Mouse (Mus musculus) neutrophil, adult 83 days (primary cell): Measurements from ENCODE around the gene Dusp10. TPM values are rescaled to one million over a fixed set of nuclear protein-coding genes. Genes with fewer than 3 reads are reported as not detected.

Experiments
- total RNA-seq, 2 experiments: library from RNA; stranded (reverse); gene quantifications; one replicate each; pipeline ENCODE4 v1.2.4; 2023

Gene Dusp10
- 10 to 100 TPM; 12.6 to 14.9 TPM for total RNA-seq

DNA sequence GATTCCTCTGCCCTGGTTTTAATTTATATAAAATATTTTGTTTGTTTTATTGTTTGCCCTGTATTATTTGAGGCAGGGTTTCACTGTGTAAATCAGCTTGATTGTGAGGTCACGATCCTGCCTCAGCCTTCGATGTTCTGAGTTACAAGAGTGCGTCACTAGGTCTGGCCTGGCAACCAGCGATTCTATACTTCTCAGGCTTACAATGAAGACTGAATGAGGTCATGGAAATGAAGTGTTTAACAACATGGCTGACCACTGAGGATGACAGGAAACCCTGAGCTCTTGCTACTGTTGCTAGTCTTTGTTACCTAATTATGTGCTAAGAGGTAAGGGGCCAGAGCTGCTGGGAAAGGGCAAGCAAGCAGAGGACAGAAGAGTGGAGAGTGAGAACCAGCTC lies at the start of gene Dusp10:
Gene Dusp10 (plus strand): TSS at position 197 of the 400 bp plus-strand sequence.

DNA sequence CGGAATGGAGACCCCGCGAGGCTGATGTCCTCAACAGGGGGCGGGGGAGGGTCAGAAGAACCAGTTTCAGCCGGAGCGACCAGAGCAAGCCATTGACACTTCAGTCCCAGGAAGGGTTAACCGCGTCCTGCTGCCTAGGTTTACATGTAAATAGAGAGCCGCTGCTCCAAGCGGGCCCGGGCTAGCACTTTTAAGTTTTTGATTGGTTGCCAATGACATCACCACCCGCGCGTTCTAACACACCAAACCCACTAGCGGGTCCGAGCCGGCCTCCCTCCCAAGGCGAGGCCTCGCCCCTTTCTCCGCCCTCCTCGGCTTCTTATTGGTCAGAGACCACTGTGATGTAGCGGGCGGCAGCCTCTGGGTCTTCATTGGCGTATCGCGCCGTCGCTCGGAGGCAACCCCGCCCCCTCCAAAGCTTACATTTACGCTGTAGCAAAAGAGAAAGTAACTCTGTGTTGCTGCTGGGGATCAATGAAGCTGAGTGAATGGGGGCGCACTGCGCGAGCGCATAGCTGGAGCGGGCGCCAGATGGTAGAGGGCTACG lies 21.0 kb downstream of the Dusp10 start, which contains the start of gene 1700056E22Rik:
Gene 1700056E22Rik (minus strand): TSS at position 291 of the 547 bp plus-strand sequence.

Other genes with a start within 250 kb of the Dusp10 start
- 1 to 10 TPM; 6.7 to 9.2 TPM for gene 1700056E22Rik, start 21.0 kb downstream of the Dusp10 start, total RNA-seq